Mouse (Mus musculus) kidney, adult 2 months (tissue): ENCODE results near the gene Zfp141.

Experiments used
- CTCF ChIP-seq: fragments of 200-500 bp; conservative IDR thresholded peaks from 2 replicates; pipeline ENCODE4 v1.5.1; 2011; ENCODE audit warnings: low read depth, mild to moderate bottlenecking, control low read depth, low read length, moderate library complexity, mixed read lengths; ENCODE audit not compliant: insufficient read depth, insufficient read length
- POLR2A ChIP-seq: fragments of 200-500 bp; IDR thresholded peaks from one replicate; pipeline ENCODE4 v1.6.1; 2011; ENCODE audit warnings: low read depth, low read length, control low read depth

DNA sequence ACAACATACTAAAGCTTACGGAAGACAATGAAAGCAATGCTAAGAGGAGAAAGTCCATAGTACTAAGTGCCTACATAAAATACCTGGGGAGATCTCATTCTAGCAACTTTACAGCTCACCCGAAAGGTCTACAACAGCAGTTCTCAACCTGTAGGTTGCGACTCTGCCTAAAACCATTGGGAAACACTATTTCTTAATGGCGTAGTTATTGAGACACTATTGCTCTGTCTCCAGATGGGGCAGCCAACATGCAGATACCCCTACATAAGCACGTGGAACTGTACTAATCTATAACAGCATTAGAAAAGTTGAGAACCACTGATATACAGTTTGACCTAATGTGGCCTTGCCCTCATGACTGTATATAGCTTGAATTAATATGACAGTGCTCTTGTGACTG is 7.3 kb downstream of the Zfp141 start:
- TF ChIP-seq POLR2A (no peak), CTCF (no peak)
